Mouse (Mus musculus) liver, embryonic 14.5 days (tissue): ENCODE measurements around the gene Cyb5r3. TPM values are rescaled to one million over a fixed set of nuclear protein-coding genes. Genes with fewer than 3 reads are reported as not detected.

ENCODE experiments used
- ATAC-seq: fragments of 200-750 bp; cut with Nextera tagmentation; 2 replicates; pipeline ENCODE4 v1.8.0; 2017; ENCODE audit warnings: moderate number of reproducible peaks, mild to moderate bottlenecking, moderate library complexity; ENCODE audit not compliant: insufficient read depth
- DNase-seq, 3 experiments: peaks; one replicate each; pipeline ENCODE4 v3.0.0-alpha.2; 2012 to 2013; ENCODE audit warnings: low read depth in 3 of 3, low spot score in 3 of 3
- H3K27ac ChIP-seq: fragments of 300-500 bp; sonication (generic); 2 replicates; pipeline ENCODE4 v1.5.1; 2014; ENCODE audit warnings: moderate library complexity, mild to moderate bottlenecking, control low read depth, inconsistent platforms
- H3K27me3 ChIP-seq: fragments of 300-500 bp; sonication (generic); 2 replicates; pipeline ENCODE4 v1.6.1; 2014; ENCODE audit warnings: mild to moderate bottlenecking, low read length, moderate library complexity; ENCODE audit not compliant: control insufficient read depth, insufficient read depth
- H3K36me3 ChIP-seq: fragments of 300-500 bp; sonication (generic); replicated peaks from 2 replicates; pipeline ENCODE4 v1.6.1; 2014; ENCODE audit warnings: low read depth; ENCODE audit not compliant: control insufficient read depth, insufficient read depth
- H3K4me1 ChIP-seq, 2 experiments: fragments of 200-500 bp in 1 of 2; fragments of 300-500 bp in 1 of 2; sonication (generic) in 1 of 2; replicated peaks; 2 replicates each; pipeline ENCODE4 v1.6.1; 2012 to 2014; ENCODE audit warnings: antibody characterized with exemption in 1 of 2, inconsistent platforms in 1 of 2, low read length in 1 of 2; ENCODE audit not compliant: control insufficient read depth in 2 of 2, insufficient read depth in 2 of 2
- H3K4me2 ChIP-seq: fragments of 300-500 bp; sonication (generic); 2 replicates; pipeline ENCODE4 v1.6.1; 2014; ENCODE audit warnings: low read depth, mild to moderate bottlenecking, control low read depth, moderate library complexity
- H3K4me3 ChIP-seq, 2 experiments: fragments of 200-500 bp in 1 of 2; fragments of 300-500 bp in 1 of 2; sonication (generic) in 1 of 2; 2 replicates each; pipeline ENCODE4 v1.5.1; 2012 to 2014; ENCODE audit warnings: low read depth in 2 of 2, low read length in 2 of 2, mild to moderate bottlenecking in 2 of 2, control low read depth in 1 of 2, inconsistent platforms in 1 of 2, moderate library complexity in 1 of 2; ENCODE audit not compliant: insufficient read depth in 1 of 2
- H3K9ac ChIP-seq: fragments of 300-500 bp; sonication (generic); replicated peaks from 2 replicates; pipeline ENCODE4 v1.6.1; 2014; ENCODE audit warnings: mild to moderate bottlenecking, control low read depth, moderate library complexity
- H3K9me3 ChIP-seq: fragments of 300-500 bp; sonication (generic); 2 replicates; pipeline ENCODE4 v1.6.1; 2016; ENCODE audit warnings: low read length, mixed read lengths; ENCODE audit not compliant: control insufficient read depth
- CTCF ChIP-seq: IDR thresholded peaks from 2 replicates; pipeline ENCODE4 v1.5.1; 2016; ENCODE audit warnings: antibody characterized with exemption, low read depth, control low read depth
- EP300 ChIP-seq: IDR thresholded peaks from 2 replicates; pipeline ENCODE4 v1.6.1; 2016; ENCODE audit warnings: antibody characterized with exemption, low read depth
- WGBS: fragments of 180-500 bp; shearing (Covaris S2); extraction: QIAGEN DNeasy Blood & Tissue Kit; methylation state at CpG from one replicate; pipeline ENCODE4 v1.1.7; 2014; ENCODE audit not compliant: insufficient replicate concordance; 5-methylcytosine and 5-hydroxymethylcytosine counted together
- polyA plus RNA-seq, 2 experiments: library from polyadenylated mRNA; depleted of rRNA in 1 of 2; stranded (reverse) in 1 of 2; unstranded in 1 of 2; fragments of >200 nt; fragmentation: Nextera tagmentation in 1 of 2; extraction: Ambion mirVana in 1 of 2; gene quantifications; 2 replicates each; pipeline versions ENCODE4 v1.2.1 to v1.2.3; 2012 to 2014

Cyb5r3 gene
- polyA plus RNA-seq, 2 experiments: 88.8 to 103 TPM

- H3K9ac ChIP-seq: no peak overlapping the region
- no peak overlapping the region for H3K4me2 ChIP-seq
- no peak for DNase-seq
- H3K4me1 ChIP-seq: peaks cover 14 to 20% of the 10 kb centered on the region in 2 experiments
- no peak overlapping the region for H3K27ac ChIP-seq
- no peak overlapping the region for H3K4me3 ChIP-seq
- no peak for ATAC-seq
- no peaks in the 10 kb centered on the region for H3K27me3 ChIP-seq
- H3K36me3 ChIP-seq: peaks cover 91% of the 10 kb centered on the region
- 81% methylated on average over 10 of the region's 10 CpGs for WGBS
- no peak for TF ChIP-seq CTCF
- no peak for TF ChIP-seq EP300
- no peaks in the 10 kb centered on the region for H3K9me3 ChIP-seq
These were observed 11.2 kb downstream of the Cyb5r3 start for GRCm38 (mm10) chr15:83161062-83161748.

- ATAC-seq (no peak), DNase-seq (no peak)
- Histone ChIP-seq H3K9ac (no peak overlapping the region), H3K4me3 (no peak overlapping the region), H3K36me3 (peaks cover 91% of the 10 kb centered on the region), H3K9me3 (no peaks in the 10 kb centered on the region), H3K27ac (no peak overlapping the region), H3K27me3 (no peaks in the 10 kb centered on the region), H3K4me1 (peaks cover 8 to 14% of the 10 kb centered on the region in 2 experiments), H3K4me2 (no peak overlapping the region)
- 87% methylated on average over 4 of the region's 4 CpGs for WGBS
- TF ChIP-seq CTCF: no peak
- TF ChIP-seq EP300: no peak
These were observed 11.8 kb downstream of the Cyb5r3 start for GRCm38 (mm10) chr15:83160561-83160960.

GRCm38 (mm10) chr15:83159823-83160222 lies 12.6 kb downstream of the Cyb5r3 start:
- H3K4me2 ChIP-seq: no peak overlapping the region
- H3K4me1 ChIP-seq: peaks cover 2 to 7% of the 10 kb centered on the region in 2 experiments
- DNase-seq (no peak), ATAC-seq (no peak)
- 95% methylated on average over 9 of the region's 9 CpGs for WGBS
- no peaks in the 10 kb centered on the region for H3K9me3 ChIP-seq
- no peak overlapping the region for H3K27ac ChIP-seq
- no peak for TF ChIP-seq CTCF
- TF ChIP-seq EP300: no peak
- no peaks in the 10 kb centered on the region for H3K27me3 ChIP-seq
- H3K36me3 ChIP-seq: peaks cover 92% of the 10 kb centered on the region
- no peak overlapping the region for H3K9ac ChIP-seq
- H3K4me3 ChIP-seq: no peak overlapping the region

- H3K36me3 ChIP-seq: peaks cover 96% of the 10 kb centered on the region
- no peak overlapping the region for H3K27ac ChIP-seq
- DNase-seq: no peak
- no peaks in the 10 kb centered on the region for H3K27me3 ChIP-seq
- H3K4me3 ChIP-seq: no peak overlapping the region
- H3K4me1 ChIP-seq: peaks cover 0 to 5% of the 10 kb centered on the region in 2 experiments; a peak in 1 of 4 replicates
- H3K4me2 ChIP-seq: no peak overlapping the region
- WGBS: 81% methylated on average over 7 of the region's 7 CpGs
- H3K9me3 ChIP-seq: no peaks in the 10 kb centered on the region
- no peak overlapping the region for H3K9ac ChIP-seq
- ATAC-seq: no peak
- TF ChIP-seq CTCF: 0 out of 2 replicates have a peak, but pooled peaks have one; percentile 27
- no peak for TF ChIP-seq EP300
These were observed 13.7 kb downstream of the Cyb5r3 start for GRCm38 (mm10) chr15:83158587-83159160.

- H3K4me1 ChIP-seq: peaks cover 0 to 4% of the 10 kb centered on the region in 2 experiments; a peak in 1 of 4 replicates
- no peak overlapping the region for H3K27ac ChIP-seq
- H3K9ac ChIP-seq: no peak overlapping the region
- H3K27me3 ChIP-seq: no peaks in the 10 kb centered on the region
- H3K4me3 ChIP-seq: no peak overlapping the region
- ATAC-seq (no peak), DNase-seq (no peak)
- no peak for TF ChIP-seq EP300
- no peak for TF ChIP-seq CTCF
- 86% methylated on average over 6 of the region's 6 CpGs for WGBS
- no peak overlapping the region for H3K4me2 ChIP-seq
- no peaks in the 10 kb centered on the region for H3K9me3 ChIP-seq
- H3K36me3 ChIP-seq: peaks cover 95% of the 10 kb centered on the region
These were observed 14.7 kb downstream of the Cyb5r3 start for GRCm38 (mm10) chr15:83157667-83158064.
